Mouse (Mus musculus) ovary, postnatal 10 days (tissue): ENCODE results near the gene Adgrl2.

Experiments
- DNase-seq: peaks from one replicate; pipeline ENCODE4 v3.0.0; 2022; ENCODE audit warnings: low spot score

The Adgrl2 gene

DNA sequence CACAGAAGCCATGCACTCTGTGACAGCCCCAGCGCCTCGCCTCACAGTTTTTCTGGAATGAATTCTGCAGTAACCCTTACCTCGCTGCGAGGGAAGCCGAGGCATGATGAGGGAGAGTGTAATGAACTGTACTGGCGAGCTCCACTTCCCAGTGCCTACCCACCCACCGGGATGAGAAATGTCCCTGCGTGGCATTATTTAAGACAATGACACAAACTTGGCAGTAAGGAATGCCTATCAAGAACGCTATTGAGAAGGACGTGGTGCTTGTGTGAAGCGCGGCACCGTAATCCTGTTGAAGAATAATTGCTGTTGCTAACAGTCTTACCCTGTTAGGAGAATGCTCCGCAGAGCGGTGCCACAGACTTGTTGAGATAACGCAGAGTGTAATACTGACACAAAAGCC, 13.2 kb downstream of the Adgrl2 start:
- no peak for DNase-seq

DNA sequence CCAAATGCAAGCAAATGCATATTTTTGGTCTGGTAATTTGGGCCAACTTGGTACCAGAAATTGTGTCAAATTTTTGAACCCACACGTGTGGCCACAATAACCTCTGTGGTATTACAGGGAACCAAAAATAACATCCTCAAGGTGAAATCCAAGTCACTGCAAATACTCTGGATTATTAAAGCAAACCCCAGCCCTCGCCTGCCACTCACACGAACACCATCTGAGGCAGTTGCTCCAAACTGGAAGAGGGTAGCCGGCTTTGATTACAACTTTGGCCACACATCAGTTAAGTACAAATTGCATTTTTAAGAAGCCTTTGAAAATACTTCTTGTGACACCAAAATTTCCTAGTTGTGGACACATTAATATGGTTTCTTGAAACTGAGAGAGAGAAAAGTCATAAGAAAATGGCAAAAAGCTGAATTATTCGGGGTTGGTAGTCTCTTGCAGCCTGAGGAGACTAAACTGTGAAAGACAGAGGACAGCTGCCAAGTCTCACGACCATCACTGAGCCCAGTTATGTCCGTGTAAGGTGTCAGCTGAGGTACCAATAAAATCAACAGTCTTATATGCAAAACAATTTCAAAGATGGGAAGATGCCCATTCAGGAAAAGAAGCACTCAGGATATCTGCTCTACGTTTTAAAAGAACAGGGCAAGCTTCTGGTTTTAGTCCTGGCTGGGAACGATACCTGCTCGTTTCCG, 18.3 kb downstream of the Adgrl2 start:
- no peak for DNase-seq

DNA sequence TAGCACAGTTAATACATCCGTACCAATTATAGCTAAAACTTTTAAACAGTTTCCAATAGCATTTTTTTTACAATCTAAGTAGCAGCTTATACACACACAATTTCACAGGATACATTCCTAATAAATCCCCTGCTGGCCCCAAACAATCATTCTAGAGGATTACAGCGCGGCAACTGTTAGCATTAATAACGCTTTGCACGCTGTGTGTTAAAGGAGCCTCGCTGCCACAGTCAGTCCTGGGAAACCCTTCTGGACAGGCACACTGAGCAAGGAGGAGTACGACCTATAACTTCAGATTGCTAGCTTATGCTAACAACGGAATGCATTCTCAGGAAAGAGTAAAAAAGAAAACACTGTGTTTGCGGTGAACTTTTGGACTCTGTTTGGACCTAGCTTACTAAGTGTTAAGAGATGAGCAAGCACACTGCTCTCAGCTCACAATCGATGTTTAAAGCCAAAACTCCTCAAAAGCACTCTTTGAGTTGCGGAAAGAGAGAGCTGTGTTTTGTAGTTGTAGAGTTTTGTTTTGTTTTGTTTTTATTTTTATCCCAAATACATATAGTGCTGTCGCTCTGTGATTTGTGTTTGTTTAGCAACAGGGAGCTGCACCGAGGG, 25.3 kb downstream of the Adgrl2 start:
- DNase-seq = no peak

DNA sequence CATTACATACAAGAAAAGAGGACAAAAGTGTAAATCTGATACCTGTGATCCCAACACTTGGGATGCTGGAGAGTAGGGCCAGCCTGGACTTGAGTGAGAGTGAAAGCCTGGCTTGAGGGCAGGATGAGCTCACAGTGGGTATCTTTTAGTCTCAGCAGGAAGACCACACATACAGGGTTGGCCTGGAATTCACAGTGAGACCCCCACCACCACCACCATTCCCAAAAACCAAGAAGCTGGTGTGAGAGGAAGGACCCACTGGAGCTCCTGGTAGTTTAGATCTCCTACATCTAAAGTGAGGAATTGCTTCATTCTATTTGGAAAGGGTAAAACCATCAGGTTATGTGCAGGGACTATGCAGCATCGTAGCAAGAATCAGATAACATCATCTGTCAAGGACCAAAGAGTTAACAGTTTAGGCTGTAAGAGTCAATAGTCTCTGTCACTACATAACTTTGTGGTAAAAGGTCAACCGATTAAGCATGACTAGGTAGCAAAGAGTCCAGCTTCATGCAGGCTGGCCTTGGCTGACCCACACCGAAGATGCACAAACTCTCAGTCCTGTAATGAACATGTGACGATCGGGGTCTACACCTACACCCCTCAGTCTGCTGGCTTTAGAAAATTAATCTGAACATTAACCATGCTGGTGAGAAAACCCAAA, 26.8 kb downstream of the Adgrl2 start:
- DNase-seq = no peak

DNA sequence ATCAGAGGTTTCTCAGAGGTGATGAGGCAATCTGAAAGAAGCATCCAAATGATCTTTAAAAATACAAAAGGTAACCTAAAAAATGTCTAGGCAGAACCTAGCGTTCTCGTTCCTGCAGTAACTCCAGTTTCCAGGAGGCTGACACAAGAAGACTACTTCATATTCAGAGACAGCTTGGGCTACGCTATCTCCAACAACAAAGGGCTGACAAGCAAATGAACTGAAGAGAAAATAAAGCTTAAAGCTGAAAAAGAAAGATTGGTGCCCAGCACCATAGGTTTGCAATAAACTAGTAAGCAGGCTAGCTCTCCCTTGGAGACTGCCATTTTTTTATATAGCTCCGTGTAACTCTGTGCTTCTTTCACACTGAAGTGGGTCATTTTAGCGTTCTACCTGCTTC, 28.7 kb downstream of the Adgrl2 start:
- DNase-seq = no peak

DNA sequence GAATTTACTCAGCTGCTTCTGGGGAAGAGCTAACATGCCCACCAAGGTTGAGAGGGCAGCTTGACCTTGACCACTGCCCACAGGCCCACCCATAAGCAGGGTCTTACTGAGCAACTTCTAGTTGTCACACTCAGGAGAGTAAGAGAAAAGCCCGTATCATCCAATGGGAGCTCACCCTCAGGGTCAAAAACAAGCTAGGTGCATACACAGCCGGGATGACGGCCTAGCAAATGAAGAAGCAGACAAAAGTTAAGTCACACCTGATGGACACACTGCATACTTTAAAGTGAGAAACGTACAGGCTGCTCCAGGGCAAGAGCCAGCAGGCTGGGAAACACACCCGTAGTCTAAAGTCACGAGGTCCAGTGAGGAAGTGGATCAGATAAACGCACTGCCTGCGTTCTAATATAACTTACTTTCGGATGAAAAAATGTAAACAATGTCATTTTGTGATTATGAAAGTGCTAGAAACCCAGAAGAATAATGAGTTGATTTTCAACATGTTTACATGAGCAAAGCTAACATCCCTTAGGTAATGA, 29.5 kb downstream of the Adgrl2 start:
- DNase-seq = no peak

DNA sequence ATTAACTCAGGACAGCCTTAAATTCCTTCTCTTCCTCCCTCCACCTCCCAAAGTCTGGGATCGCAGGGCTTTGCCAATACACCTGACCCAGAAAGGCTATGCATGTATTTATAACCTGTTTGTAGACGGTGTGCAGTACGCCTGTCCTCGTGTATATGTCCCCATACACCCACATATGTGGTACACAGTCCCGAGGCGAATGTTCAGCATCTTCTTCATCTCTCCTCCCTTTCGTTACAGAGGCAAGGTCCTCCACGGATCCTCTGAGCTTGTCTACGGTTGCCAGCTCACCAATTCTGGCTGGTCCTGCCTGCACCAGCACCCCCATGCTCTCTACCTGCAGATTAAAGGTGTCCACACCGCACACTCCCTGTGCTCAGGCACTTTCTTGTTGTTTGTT, 30.1 kb downstream of the Adgrl2 start:
- DNase-seq = no peak

DNA sequence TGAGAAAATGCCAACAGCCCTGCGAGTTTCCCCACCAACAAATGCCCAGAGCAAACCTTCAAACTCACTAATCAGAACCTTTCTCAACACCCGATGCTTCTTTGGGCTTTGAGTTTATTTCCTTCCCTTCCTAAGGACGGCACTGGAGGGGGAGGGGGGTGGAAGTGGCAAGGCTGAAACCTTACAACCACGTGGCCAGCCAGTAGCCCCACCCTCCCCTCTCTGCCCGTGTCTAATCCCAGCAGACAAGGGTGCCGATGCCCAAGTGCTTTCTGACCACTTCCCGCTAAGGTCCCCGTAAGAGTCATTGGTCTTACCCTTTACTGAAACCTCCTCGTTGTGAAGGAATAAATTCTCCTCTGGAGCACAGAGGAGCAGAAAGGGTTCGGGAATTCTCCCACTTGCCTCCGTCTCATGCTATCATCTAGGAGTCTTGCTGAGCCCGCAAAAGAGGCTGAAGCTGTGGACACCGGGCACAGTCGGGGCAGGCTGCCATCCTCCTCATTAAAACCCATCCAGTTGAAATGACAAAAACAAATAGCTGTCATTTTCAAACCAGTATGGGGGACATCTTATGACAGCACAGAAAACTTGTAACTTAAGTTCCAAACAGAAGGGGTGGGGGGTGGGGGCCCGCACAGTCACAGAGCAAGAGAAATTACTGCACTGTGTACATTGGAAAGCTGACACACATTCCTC, 30.9 kb downstream of the Adgrl2 start:
- no peak for DNase-seq

DNA sequence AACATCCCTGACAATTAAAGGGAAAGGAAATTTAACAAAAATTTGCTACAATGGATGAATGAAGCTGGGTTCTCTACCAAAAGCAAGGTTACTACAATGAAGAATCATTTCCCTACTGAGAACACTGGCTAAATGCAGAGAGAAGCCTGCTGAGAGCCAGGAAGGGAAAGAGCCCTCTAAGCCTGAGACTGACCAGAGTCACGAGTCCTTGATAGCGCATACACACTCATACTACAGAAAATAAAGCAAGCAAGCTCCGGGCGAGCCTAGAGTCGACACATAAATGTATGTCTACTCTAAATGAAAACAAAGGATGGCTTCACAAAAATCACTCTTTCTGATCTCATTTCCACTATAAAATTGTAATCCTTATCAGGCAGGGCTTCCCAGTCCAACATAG, 31.6 kb downstream of the Adgrl2 start:
- DNase-seq = no peak

DNA sequence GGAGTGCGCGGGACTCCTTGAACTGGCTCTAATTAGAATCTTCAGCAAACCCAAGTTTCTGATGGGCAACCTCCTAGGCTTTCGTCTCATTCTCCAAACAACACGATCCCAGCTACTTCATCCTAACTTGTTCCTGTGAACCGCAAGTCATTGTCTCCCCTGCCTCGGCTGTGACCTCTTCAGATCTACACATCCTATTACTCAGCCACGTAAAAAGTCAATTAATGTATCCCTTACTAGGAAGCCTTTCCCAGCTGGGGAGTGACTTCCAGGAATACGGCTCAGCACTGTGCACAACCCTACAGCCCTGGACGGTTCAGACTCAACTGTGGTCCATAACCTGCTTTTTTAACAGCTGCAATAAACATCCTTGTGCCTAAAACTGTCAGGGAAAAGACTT, 32.2 kb downstream of the Adgrl2 start:
- no peak for DNase-seq

DNA sequence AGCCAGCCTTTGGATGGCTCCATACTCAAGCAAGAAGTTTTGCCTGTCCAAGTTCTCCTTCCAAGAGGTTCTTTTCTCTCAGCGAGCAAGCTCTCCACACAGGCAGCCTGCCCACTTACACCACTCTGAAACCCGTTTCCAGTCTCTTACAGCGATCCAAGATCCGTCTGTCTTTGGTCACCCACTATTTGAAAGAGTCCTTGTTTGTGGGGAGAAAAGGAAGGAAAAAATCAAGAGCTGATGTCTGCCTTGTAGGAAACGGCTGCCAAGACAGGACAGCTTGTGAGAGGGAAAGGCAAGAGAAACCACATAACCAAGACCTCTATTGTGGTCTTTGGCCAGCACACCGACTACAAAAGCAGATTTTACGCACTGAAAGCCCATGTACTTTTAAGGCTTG, 33.5 kb downstream of the Adgrl2 start:
- no peak for DNase-seq

DNA sequence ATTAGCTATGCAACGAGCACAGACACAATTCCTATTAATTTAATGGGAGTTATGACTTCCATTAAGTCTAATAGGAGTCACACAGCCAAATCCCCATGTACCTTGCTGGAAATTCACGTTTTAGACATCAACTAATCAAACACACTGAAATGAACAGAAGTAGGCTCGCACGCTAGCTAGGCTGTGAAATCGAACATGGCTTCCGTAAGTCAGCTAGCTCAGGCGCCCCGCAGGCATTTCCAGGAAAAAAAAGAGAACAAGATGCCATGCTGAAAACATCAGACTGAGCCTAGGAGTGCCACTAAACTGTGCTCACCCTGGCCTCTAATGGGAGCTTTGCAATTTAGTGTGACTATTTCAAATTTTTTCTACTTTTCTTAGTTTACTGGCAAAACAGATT, 40.6 kb downstream of the Adgrl2 start:
- DNase-seq = no peak

DNA sequence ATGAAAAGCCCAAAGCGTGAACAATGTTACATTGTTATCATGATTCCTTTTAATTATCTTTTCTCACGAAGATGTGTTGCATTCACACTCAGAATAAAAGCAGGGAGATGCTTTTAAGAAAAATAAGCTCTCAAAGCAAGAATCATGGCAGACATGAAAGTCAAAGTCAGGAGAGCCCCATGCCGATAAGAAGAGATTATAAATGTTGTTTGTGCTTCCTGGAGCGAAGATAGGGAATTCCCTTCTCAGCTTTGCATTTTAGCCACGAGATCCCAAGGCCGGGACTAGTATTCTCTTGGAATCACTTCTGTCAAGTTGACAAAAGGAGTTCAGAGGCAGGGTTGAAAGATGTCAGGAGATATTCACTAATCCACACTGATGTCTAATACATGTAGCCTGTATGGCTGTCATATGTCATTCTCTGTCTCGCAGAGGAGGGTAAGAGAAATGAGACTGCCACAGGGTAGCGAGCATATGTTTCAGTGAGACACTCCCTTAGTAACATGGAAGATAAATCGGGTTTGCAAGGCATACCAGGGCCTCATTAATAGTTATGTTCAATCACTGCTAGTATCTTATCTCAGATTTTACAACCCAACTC, 42.5 kb downstream of the Adgrl2 start:
- DNase-seq = no peak

DNA sequence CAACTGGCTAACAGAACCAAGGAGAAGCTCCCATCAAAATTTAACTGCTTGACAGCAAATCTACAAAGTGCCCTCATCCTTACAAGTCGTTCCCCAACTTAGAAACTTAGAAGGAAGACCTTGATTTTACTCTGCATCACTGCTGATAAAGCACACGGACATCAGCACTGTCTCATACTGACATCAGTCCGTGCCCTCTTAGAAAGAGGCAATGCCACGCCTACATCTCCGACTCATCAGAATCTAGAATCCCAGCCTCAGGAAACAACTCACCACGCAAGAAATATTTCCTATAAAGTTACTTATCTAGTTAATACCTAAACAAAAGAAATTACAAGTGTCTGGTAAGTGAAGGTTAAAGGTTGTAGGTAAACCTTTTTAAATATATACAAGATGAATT, 43.1 kb downstream of the Adgrl2 start:
- DNase-seq = no peak

DNA sequence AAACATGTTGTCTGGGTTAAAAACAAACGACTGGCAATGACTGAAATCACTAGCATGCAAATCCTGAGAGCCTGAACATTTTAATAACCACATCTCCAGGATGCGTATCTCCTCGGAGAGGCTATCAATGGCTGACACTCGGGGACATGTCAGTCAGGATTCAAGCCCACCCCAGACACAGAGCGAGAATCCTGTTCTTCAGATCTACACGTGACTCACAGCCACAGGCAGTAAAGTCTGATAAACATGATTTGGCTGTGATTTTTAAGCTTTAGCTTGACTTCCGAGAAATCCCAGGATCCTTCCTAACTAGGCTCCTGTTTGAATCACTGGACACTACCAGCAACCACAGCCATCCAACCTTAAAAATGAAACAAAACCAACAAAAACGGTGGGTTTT, 44.8 kb downstream of the Adgrl2 start:
- no peak for DNase-seq

DNA sequence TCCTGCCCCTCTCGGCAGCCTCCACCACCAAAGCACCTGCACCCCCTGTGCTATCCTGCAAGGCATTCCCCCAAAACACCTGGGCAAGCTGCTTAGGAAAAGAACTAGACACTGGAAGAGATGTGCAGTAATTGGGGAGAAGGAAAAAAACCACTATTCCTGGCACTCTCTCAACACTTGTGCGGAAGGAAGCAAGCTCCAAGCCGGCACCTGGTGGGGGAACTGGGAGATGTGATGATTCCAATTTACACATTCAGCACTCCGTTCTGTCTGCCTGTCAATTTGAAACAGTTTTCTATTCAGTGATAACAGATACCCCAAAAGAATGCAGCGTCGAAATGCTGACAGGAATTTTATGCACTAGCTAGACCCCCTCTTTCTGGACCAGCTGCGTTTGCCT, 50.9 kb downstream of the Adgrl2 start:
- DNase-seq = no peak

DNA sequence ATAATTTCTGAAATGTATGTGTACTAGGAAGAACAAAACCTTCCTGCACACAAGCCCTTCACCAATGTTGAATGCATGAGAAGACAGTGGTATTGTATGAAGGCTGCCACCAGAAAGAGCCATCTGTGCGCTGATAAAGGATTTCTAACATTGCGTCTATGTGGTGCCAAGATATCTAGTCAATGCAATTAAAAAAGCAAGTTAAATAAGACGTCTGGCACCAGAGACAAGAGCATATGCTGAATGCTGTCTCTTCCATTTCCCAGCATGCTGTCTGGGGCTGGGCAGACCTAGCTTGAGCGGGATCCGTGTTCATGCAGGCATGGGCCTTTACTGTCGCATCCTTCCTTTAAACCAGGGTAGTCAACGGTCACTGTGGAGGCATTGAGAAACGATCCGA, 55.3 kb downstream of the Adgrl2 start:
- no peak for DNase-seq

DNA sequence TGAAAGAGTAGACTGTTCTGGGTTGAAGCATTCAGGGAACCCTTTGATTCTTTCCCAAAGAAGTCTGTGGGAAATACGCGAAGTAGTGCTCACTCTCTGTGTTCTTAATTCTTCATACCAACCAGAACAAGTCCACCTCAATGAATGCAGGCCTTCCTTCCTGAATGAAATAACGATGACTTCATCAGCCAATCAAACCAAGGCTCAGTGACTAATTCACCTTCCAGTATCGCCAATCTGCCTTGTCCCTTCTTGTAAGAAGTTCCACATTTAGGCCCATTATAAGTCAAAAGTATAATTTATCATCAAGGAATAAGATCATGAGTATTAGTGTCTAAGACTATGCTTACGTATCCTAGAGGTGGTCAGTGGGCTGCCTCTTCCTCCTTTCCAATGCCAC, 56.1 kb downstream of the Adgrl2 start:
- DNase-seq = no peak

DNA sequence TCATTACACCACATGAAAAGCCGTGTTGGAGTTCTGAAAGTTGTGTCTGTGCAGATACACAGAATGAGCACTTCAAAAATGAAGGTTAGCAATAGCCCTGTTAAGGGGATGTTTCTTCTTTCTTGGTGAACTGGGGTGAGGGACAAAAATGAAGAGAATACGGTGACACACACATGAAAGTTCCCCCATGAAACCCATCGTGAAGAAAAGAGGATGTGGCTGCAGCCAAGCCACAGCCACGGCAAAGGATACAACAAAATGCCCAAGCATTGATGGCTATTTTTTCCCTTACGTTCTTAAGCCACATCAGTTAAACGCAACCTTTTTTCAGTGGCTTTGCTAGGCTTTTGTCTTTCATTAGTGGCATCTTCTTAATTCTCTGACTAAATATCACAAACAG, 57.2 kb downstream of the Adgrl2 start:
- DNase-seq = no peak

DNA sequence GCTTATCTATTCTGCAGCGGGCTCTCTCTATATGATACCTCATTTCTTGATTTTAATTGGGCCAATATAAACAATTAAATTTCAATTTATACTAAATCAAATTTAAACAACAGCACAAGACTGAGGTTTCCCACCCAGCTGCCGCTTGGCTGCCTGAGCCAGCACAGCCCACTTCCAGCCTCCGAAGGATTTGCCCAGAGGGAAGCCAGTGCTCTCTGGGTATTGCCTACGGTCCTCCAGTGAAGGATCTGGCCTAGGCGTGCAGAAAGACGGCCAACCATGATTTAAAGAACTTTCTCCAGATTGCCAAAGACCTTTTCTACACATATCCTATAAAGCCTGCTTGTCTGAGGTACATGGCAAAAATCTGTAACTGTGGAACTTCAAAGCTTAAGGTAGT, 59.4 kb downstream of the Adgrl2 start:
- no peak for DNase-seq

DNA sequence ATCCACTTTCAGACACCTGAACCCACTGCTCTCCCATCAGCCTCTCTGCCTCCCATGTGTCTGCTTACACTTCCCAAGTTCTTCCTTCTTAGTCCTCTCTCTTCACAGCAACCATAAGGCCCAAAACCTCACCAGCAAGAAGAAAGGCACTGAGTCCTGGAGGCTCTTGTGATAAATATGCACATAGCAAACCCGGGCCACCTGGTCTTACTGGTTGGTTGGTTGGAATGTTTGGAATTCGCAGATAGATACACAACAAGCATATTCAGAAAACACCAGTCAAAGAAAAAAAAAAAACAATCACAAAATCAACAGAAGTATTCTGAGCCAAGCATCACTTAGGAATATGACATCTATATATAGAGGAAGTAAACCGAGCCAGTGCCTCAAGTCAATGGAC, 64.0 kb downstream of the Adgrl2 start:
- DNase-seq = no peak

DNA sequence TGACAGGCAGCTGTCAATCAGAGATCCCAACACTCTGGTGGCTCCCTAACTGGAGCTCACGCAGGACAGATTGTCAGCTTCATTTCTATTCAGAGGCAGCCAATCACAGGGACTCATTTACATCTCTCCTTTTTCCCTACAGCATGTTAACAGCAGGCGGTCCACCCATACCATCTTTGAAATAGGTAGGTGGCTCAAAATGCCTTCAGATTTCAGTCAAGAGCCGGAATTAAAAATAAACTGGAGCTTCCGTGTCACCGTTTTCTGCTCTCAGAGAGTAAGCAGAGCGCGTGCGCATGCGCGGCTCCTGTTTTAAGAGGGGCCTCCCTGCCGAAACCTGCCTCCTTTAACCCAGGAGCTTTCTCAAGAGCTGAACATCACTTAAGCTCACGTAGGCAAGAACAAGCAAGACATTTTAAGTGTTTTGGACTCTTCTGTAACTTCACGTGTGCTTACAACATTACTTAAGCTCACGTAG, 67.7 kb downstream of the Adgrl2 start:
- no peak for DNase-seq
